8 mouse cellular contexts compared by ENCODE assay signal in genomic region chr5:136664497-136664896, GRCm38 (mm10). TPM values are rescaled to one million over a fixed set of nuclear protein-coding genes. Genes with fewer than 3 reads are reported as not detected.
DNase-seq lines count a peak whose midpoint lies in the region; ATAC-seq and TF ChIP-seq lines count a peak whose summit lies in the region.

No protein-coding gene starts in this region.

- intact Hi-C loops in left cerebral cortex, postnatal 4 days (cut with DNase I), result no loop called here

- TF ChIP-seq CTCF in bone marrow macrophage, adult 2 months (IDR thresholded peaks at IDR 0.05; ENCODE audit: low read depth, low read length), result peak; percentile 78
- peak; percentile 93 for TF ChIP-seq CTCF in intestine, postnatal 0 days (IDR thresholded peaks at IDR 0.05; ENCODE audit: low read depth)

- DNase-seq in hindbrain, embryonic 11.5 days (ENCODE audit: low spot score), result peak; percentile 88
- peak; percentile 40 for DNase-seq in fibroblast of lung, adult 2 months (ENCODE audit: low read depth)
- DNase-seq in left cerebral cortex, postnatal 4 days, result peak; percentile 83
- peak; percentile 81 for DNase-seq in neural tube, embryonic 11.5 days (ENCODE audit: low spot score)
- DNase-seq in testis, postnatal 10 days (ENCODE audit: low spot score), result peak; percentile 88

- H3K27ac ChIP-seq in hindbrain, embryonic 11.5 days (ENCODE audit: low read depth, low read length), result no peak overlapping the region
- no peak overlapping the region for H3K27ac ChIP-seq in hindbrain, embryonic 13.5 days
- H3K27ac ChIP-seq in bone marrow macrophage, adult 2 months (ENCODE audit: insufficient read depth, low read depth, low read length), result no peak overlapping the region
- no peak overlapping the region for H3K27ac ChIP-seq in intestine, postnatal 0 days (ENCODE audit: low read depth, low read length)
- no peak overlapping the region for H3K27ac ChIP-seq in neural tube, embryonic 11.5 days (ENCODE audit: low read depth, low read length)

- H3K4me1 ChIP-seq in hindbrain, embryonic 11.5 days (replicated peaks; ENCODE audit: control insufficient read depth, insufficient read depth, low read length), result no peaks in the 10 kb centered on the region
- 0 out of 2 replicates have a peak, but pooled peaks cover 4% of the 10 kb centered on the region for H3K4me1 ChIP-seq in hindbrain, embryonic 13.5 days (replicated peaks)
- no peaks in the 10 kb centered on the region for H3K4me1 ChIP-seq in bone marrow macrophage, adult 2 months (ENCODE audit: control insufficient read depth, insufficient read depth, low read length)
- H3K4me1 ChIP-seq in intestine, postnatal 0 days (replicated peaks; ENCODE audit: control insufficient read depth, insufficient read depth, low read length), result no peaks in the 10 kb centered on the region
- no peaks in the 10 kb centered on the region for H3K4me1 ChIP-seq in neural tube, embryonic 11.5 days (ENCODE audit: control insufficient read depth, insufficient read depth, low read length)

- no peak for TF ChIP-seq POLR2A in bone marrow macrophage, adult 2 months (IDR thresholded peaks at IDR 0.05; ENCODE audit: borderline replicate concordance, low read depth, low read length)

- H3K27me3 ChIP-seq in hindbrain, embryonic 11.5 days (ENCODE audit: control insufficient read depth, insufficient read depth, low read length), result no peaks in the 10 kb centered on the region
- peaks cover 11% of the 10 kb centered on the region; the same call in 1 of the 2 replicates for H3K27me3 ChIP-seq in hindbrain, embryonic 13.5 days
- H3K27me3 ChIP-seq in intestine, postnatal 0 days (replicated peaks; ENCODE audit: control insufficient read depth, insufficient read depth, low read length), result no peaks in the 10 kb centered on the region
- H3K27me3 ChIP-seq in neural tube, embryonic 11.5 days (ENCODE audit: control insufficient read depth, insufficient read depth, low read length), result no peaks in the 10 kb centered on the region

- no peak overlapping the region for H3K4me3 ChIP-seq in hindbrain, embryonic 11.5 days (ENCODE audit: low read depth, low read length)
- no peak overlapping the region for H3K4me3 ChIP-seq in hindbrain, embryonic 13.5 days
- no peak overlapping the region for H3K4me3 ChIP-seq in bone marrow macrophage, adult 2 months (ENCODE audit: insufficient read depth, low read length)
- no peak overlapping the region for H3K4me3 ChIP-seq in intestine, postnatal 0 days (ENCODE audit: low read depth, low read length)
- H3K4me3 ChIP-seq in neural tube, embryonic 11.5 days (ENCODE audit: low read depth, low read length), result no peak overlapping the region

- H3K36me3 ChIP-seq in hindbrain, embryonic 11.5 days (ENCODE audit: control insufficient read depth, insufficient read depth, low read length), result no peaks in the 10 kb centered on the region
- H3K36me3 ChIP-seq in hindbrain, embryonic 13.5 days, result no peaks in the 10 kb centered on the region
- H3K36me3 ChIP-seq in intestine, postnatal 0 days (ENCODE audit: control insufficient read depth, insufficient read depth), result no peaks in the 10 kb centered on the region
- H3K36me3 ChIP-seq in neural tube, embryonic 11.5 days (ENCODE audit: control insufficient read depth, insufficient read depth, low read length), result no peaks in the 10 kb centered on the region

- 5% methylated on average over 9 of the region's 9 CpGs for WGBS in hindbrain, embryonic 11.5 days
- WGBS in hindbrain, embryonic 13.5 days, result 7% methylated on average over 9 of the region's 9 CpGs
- 4% methylated on average over 9 of the region's 9 CpGs for WGBS in intestine, postnatal 0 days
- 7% methylated on average over 9 of the region's 9 CpGs for WGBS in neural tube, embryonic 11.5 days

- H3K9ac ChIP-seq in hindbrain, embryonic 11.5 days (ENCODE audit: low read depth, low read length), result no peak overlapping the region
- H3K9ac ChIP-seq in hindbrain, embryonic 13.5 days, result no peak overlapping the region
- H3K9ac ChIP-seq in intestine, postnatal 0 days (ENCODE audit: low read depth, low read length), result no peak overlapping the region
- no peak overlapping the region for H3K9ac ChIP-seq in neural tube, embryonic 11.5 days (ENCODE audit: low read length)

- H3K4me2 ChIP-seq in hindbrain, embryonic 11.5 days (replicated peaks; ENCODE audit: low read depth, low read length), result no peak overlapping the region
- no peak overlapping the region for H3K4me2 ChIP-seq in hindbrain, embryonic 13.5 days
- H3K4me2 ChIP-seq in intestine, postnatal 0 days (replicated peaks; ENCODE audit: low read depth), result no peak overlapping the region
- H3K4me2 ChIP-seq in neural tube, embryonic 11.5 days (ENCODE audit: low read depth), result no peak overlapping the region

- no peaks in the 10 kb centered on the region for H3K9me3 ChIP-seq in hindbrain, embryonic 11.5 days (ENCODE audit: control insufficient read depth, low read length)
- H3K9me3 ChIP-seq in hindbrain, embryonic 13.5 days, result no peaks in the 10 kb centered on the region
- no peaks in the 10 kb centered on the region for H3K9me3 ChIP-seq in intestine, postnatal 0 days (ENCODE audit: control insufficient read depth)
- no peaks in the 10 kb centered on the region for H3K9me3 ChIP-seq in neural tube, embryonic 11.5 days (ENCODE audit: control insufficient read depth, low read length)

- ATAC-seq in hindbrain, embryonic 11.5 days (ENCODE audit: low FRiP score), result no peak
- no peak for ATAC-seq in hindbrain, embryonic 13.5 days (ENCODE audit: low FRiP score)
- no peak for ATAC-seq in intestine, postnatal 0 days
- no peak for ATAC-seq in neural tube, embryonic 11.5 days (ENCODE audit: insufficient read depth, low FRiP score, low TSS enrichment)

RNA-seq across cellular contexts. Expression of gene Myl10, which starts 28.4 kb away (rescaled TPM):
- not detected in 2 replicates for polyA plus RNA-seq in hindbrain, embryonic 11.5 days (2014; fragmentation: Nextera tagmentation; extraction: Ambion mirVana)
- polyA plus RNA-seq in hindbrain, embryonic 13.5 days (2015; fragmentation: Nextera tagmentation; extraction: Ambion mirVana), result not detected in 2 replicates
- not detected in 2 replicates for polyA plus RNA-seq in bone marrow macrophage, adult 2 months (2012; ENCODE audit: insufficient read depth, insufficient read length, missing spikeins)
- polyA plus RNA-seq in intestine, postnatal 0 days (2015; fragmentation: Nextera tagmentation; extraction: Ambion mirVana), result not detected in 2 replicates
- total RNA-seq in left cerebral cortex, postnatal 4 days (2021), result not detected
- polyA plus RNA-seq in neural tube, embryonic 11.5 days (2014; fragmentation: Nextera tagmentation; extraction: Ambion mirVana), result not detected in 2 replicates
